ENCODE assay signal across 9 mouse cellular contexts in the genomic region with DNA sequence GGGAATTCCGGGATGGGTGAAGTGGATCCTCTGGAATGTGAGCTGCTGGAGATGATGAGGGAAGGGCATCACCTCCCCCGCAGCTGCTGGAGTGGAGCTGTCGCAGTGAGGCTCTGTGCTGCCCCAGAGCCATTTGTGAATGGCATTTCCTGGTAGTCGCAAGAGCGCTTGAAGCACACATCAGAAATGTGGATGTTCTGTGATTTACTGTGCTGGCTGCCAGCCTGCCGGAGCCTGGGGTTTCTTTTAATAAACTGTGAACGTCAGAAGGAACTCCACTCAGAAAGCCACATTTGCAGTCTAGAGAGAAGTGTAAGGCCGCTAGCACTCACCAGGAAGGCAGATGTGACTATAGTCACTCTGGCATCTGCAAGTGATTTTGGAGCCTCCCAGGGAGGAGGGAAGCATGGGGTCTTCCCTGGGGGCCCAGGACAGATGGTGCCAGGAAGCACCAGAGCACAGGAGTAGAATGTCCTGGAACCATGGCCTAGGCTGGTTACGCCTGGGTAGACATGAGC.
DNase-seq lines count a peak whose midpoint lies in the region; ATAC-seq lines count a peak whose summit lies in the region.
"Had no signal": no experiment of that assay in that cellular context is flagged by ENCODE, and none has a peak within 500 bp of the region (broad histone marks: within the 10 kb centered on the region; RNA-seq: fewer than 3 reads in every experiment).

No protein-coding gene starts in this region.

- H3K27me3 ChIP-seq in embryonic facial prominence, embryonic 15.5 days, result 0 out of 2 replicates have a peak, but pooled peaks cover 6% of the 10 kb centered on the region

- peaks cover 21% of the 10 kb centered on the region for H3K4me1 ChIP-seq in embryonic facial prominence, embryonic 15.5 days

- ATAC-seq in embryonic facial prominence, embryonic 15.5 days (ENCODE audit: insufficient number of reproducible peaks, low FRiP score, low TSS enrichment, low read depth), result peak; percentile 76

- H3K4me3 ChIP-seq in embryonic facial prominence, embryonic 15.5 days (replicated peaks), result no peak overlapping the region
- H3K4me3 ChIP-seq: layer of hippocampus, adult 2 months had no signal

- H3K36me3 ChIP-seq in embryonic facial prominence, embryonic 15.5 days, result no peaks in the 10 kb centered on the region

- peak overlapping the region; percentile 4; the same call in 1 of the 2 replicates for H3K4me2 ChIP-seq in embryonic facial prominence, embryonic 15.5 days (replicated peaks)

- no peaks in the 10 kb centered on the region for H3K9me3 ChIP-seq in embryonic facial prominence, embryonic 15.5 days (replicated peaks)

- H3K27ac ChIP-seq in embryonic facial prominence, embryonic 15.5 days (replicated peaks), result peak overlapping the region; percentile 66
- H3K27ac ChIP-seq: layer of hippocampus, adult 2 months had no signal

- peak; percentile 20 to 41 for DNase-seq in left cerebral cortex, adult 18-20 months (ENCODE audit: low spot score in 2 of 2)
- DNase-seq in left cerebral cortex, postnatal 4 days, result no peak
- peak; percentile 27 to 38 for DNase-seq in left cerebral cortex, postnatal 10 days (ENCODE audit: extremely low spot score in 1 of 2, low spot score in 2 of 2)
- peak; percentile 63 to 67 for DNase-seq in right cerebral cortex, postnatal 10 days (ENCODE audit: low spot score in 2 of 2)
- DNase-seq in gastrocnemius, adult 18-20 months (ENCODE audit: low spot score), result no peak
- no peak for DNase-seq in MN1 (ENCODE audit: low spot score)
- no peak for DNase-seq in adrenal gland, adult 18-20 months (ENCODE audit: low spot score in 2 of 2)

- H3K9ac ChIP-seq in embryonic facial prominence, embryonic 15.5 days, result no peak overlapping the region

- WGBS in embryonic facial prominence, embryonic 15.5 days, result 7% methylated on average over 9 of the region's 9 CpGs

- intact Hi-C loops in left cerebral cortex, postnatal 4 days (cut with DNase I), result no loop called here
- intact Hi-C loops in left cerebral cortex, postnatal 10 days (cut with DNase I), result no loop called here

Comparison
In these comparisons a context has a peak if more than half of its experiments do, and no peak if none do; other contexts are left out.
1. DNase-seq: peak in left cerebral cortex, adult 18-20 months (2 of 2), left cerebral cortex, postnatal 10 days (2 of 2) and right cerebral cortex, postnatal 10 days (2 of 2); none in left cerebral cortex, postnatal 4 days (single experiment), gastrocnemius, adult 18-20 months (single experiment), MN1 (single experiment) and adrenal gland, adult 18-20 months (0 of 2).